23 mouse cellular contexts compared by ENCODE assay signal in genomic region chr4:98819216-98819755, GRCm38 (mm10). TPM values are rescaled to one million over a fixed set of nuclear protein-coding genes. Genes with fewer than 3 reads are reported as not detected.
DNase-seq lines count a peak whose midpoint lies in the region.
"Had no signal": no experiment of that assay in that cellular context is flagged by ENCODE, and none has a peak within 500 bp of the region (broad histone marks: within the 10 kb centered on the region; RNA-seq: fewer than 3 reads in every experiment).

No protein-coding gene starts in this region.

- peak; percentile 79 for DNase-seq in 3T3-L1 (ENCODE audit: low read depth, low spot score)
- DNase-seq in Muller cell, postnatal 12 days (ENCODE audit: inconsistent ontology term): peak; percentile 53
- peak; percentile 60 for DNase-seq in adrenal gland, postnatal 14 days
- DNase-seq in fibroblast of lung, adult 2 months (ENCODE audit: low read depth): peak; percentile 53
- DNase-seq in right cerebral cortex, postnatal 4 days: no peak
- DNase-seq in gastrocnemius, postnatal 4 days (ENCODE audit: low spot score in 2 of 2): no peak
- no peak for DNase-seq in kidney, postnatal 36 days
- DNase-seq: cerebellum, adult 2 months; cerebellum, postnatal 36 days; gastrocnemius, postnatal 36 days; heart, postnatal 4 days; kidney, adult 8-10 months; kidney, postnatal 14 days; liver; lung, postnatal 36 days; midbrain, embryonic 14.5 days; right cerebral cortex, postnatal 25 days; thymus, postnatal 4 days had no signal

RNA-seq across cellular contexts. Expression of gene Kank4, which starts 1.9 kb away (rescaled TPM):
- 2.3 and 2.4 TPM in 2 replicates for total RNA-seq in adrenal gland, postnatal 14 days (2021)
- 1 to 10 TPM; 7.0 to 7.7 TPM for total RNA-seq in gastrocnemius, postnatal 4 days (2021)
- total RNA-seq: megakaryocyte-erythroid progenitor cell, adult 5-6 weeks had no signal

RNA-seq across cellular contexts. Expression of gene I0C0044D17Rik, which starts 4.4 kb away (rescaled TPM):
- total RNA-seq in adrenal gland, postnatal 14 days (2021): not detected in 2 replicates
- not detected for total RNA-seq in gastrocnemius, postnatal 4 days (2021)
- total RNA-seq: gastrocnemius, adult 18-20 months; gastrocnemius, postnatal 36 days; heart, adult 8-10 months; heart, postnatal 4 days; layer of hippocampus, adult 2 months; layer of hippocampus, postnatal 25 days; megakaryocyte-erythroid progenitor cell, adult 5-6 weeks had no signal

Comparison
In these comparisons a context has a peak if more than half of its experiments do, and no peak if none do; other contexts are left out.
1. DNase-seq: peak in 3T3-L1 (single experiment), Muller cell, postnatal 12 days (single experiment), adrenal gland, postnatal 14 days (single experiment) and fibroblast of lung, adult 2 months (single experiment); none in right cerebral cortex, postnatal 4 days (single experiment), gastrocnemius, postnatal 4 days (0 of 2) and kidney, postnatal 36 days (0 of 2).